Mouse (Mus musculus) gastrocnemius, adult 8-10 months (tissue): ENCODE data around the gene Trmt13. TPM values are rescaled to one million over a fixed set of nuclear protein-coding genes. Genes with fewer than 3 reads are reported as not detected.

Source experiments
- DNase-seq, 2 experiments: peaks; one replicate each; pipeline ENCODE4 v3.0.0; 2022; ENCODE audit warnings: low spot score in 2 of 2
- total RNA-seq, 4 experiments: library from RNA; stranded (reverse); gene quantifications; 2 replicates each; pipeline ENCODE4 v1.2.4; 2022

The Trmt13 gene
- total RNA-seq, 4 experiments from 2014 or later = 2.6 to 5.3 (median 3.9) TPM

GRCm38 (mm10) chr3:116547430-116547829 is 67.0 kb downstream of the Trmt13 start:
- DNase-seq = no peak

- no peak for DNase-seq
Observed at GRCm38 (mm10) chr3:116542532-116542931, 71.9 kb downstream of the Trmt13 start.

GRCm38 (mm10) chr3:116542070-116542469 is 72.3 kb downstream of the Trmt13 start:
- DNase-seq = no peak

- no peak for DNase-seq
Observed at GRCm38 (mm10) chr3:116537200-116537573, 77.2 kb downstream of the Trmt13 start.

GRCm38 (mm10) chr3:116536428-116537199 is 77.8 kb downstream of the Trmt13 start:
- DNase-seq = no peak

Other genes starting within 250 kb of the Trmt13 start
- gene Cdc14a, start 190.6 kb downstream of the Trmt13 start, total RNA-seq = 10 to 100 TPM; 14.2 to 23.0 (median 17.6) TPM
- 10 to 100 TPM; 21.7 to 28.9 (median 24.1) TPM for gene Rtca, start 106.4 kb downstream of the Trmt13 start, total RNA-seq
- 10 to 100 TPM; 24.3 to 36.4 (median 29.5) TPM for gene Dbt, start 101.5 kb downstream of the Trmt13 start, total RNA-seq
- 10 to 100 TPM; 46.0 to 53.0 (median 51.1) TPM for gene Lrrc39, start 51.6 kb downstream of the Trmt13 start, total RNA-seq
- 1 to 10 TPM; 1.4 to 2.9 (median 2.0) TPM for gene Sass6, start 19.6 kb downstream of the Trmt13 start, total RNA-seq
- gene Mfsd14a, start 48.1 kb upstream of the Trmt13 start, total RNA-seq = 10 to 100 TPM in 1 of 4 experiments, 1 to 10 TPM in 3; 7.2 to 11.9 (median 9.3) TPM
- gene Gm43191, start 66.7 kb upstream of the Trmt13 start, total RNA-seq = 1 to 10 TPM in 1 of 4 experiments, under 1 TPM in 1, not detected in 2; 0.88 to 1.6 TPM
- 1 to 10 TPM; 5.0 to 7.6 (median 5.9) TPM for gene Slc35a3, start 98.2 kb upstream of the Trmt13 start, total RNA-seq
- 100 to 1,000 TPM; 785 to 946 (median 837) TPM for gene Agl, start 193.6 kb upstream of the Trmt13 start, total RNA-seq
- gene Frrs1, start 244.9 kb upstream of the Trmt13 start, total RNA-seq = 1 to 10 TPM; 1.9 to 4.5 (median 3.0) TPM